Mouse (Mus musculus) macrophage (primary cell): ENCODE data around the gene March8. TPM values are rescaled to one million over a fixed set of nuclear protein-coding genes. Genes with fewer than 3 reads are reported as not detected.
A peak's percentile ranks its signal among the peaks of the same experiment; 100 is the strongest.
"Not testable (repeated sequence)": the region's sequence is repeated elsewhere in the genome, so short reads cannot be mapped to it uniquely, and the experiment has no call there.

Experiments
- H3K27ac ChIP-seq: fragments of 350-480 bp; formaldehyde crosslinking; 2 replicates; pipeline ENCODE4 v1.9.0; 2021
- H3K36me3 ChIP-seq: fragments of 350-480 bp; formaldehyde crosslinking; 2 replicates; pipeline ENCODE4 v1.9.0; 2021; ENCODE audit errors: inconsistent target
- H3K4me3 ChIP-seq: fragments of 350-480 bp; formaldehyde crosslinking; 2 replicates; pipeline ENCODE4 v1.9.0; 2021; ENCODE audit errors: inconsistent target
- H3K79me2 ChIP-seq: fragments of 350-480 bp; formaldehyde crosslinking; 2 replicates; pipeline ENCODE4 v1.9.0; 2021; ENCODE audit errors: inconsistent target
- WGBS: methylation state at CpG from one replicate; pipeline ENCODE4 v1.1.7; 2026; ENCODE audit warnings: inconsistent platforms; ENCODE audit not compliant: missing documents; 5-methylcytosine and 5-hydroxymethylcytosine counted together
- polyA plus RNA-seq: library from polyadenylated mRNA; stranded (reverse); fragments of 250-400 nt; gene quantifications from 3 replicates; pipeline ENCODE4 v1.2.4, GENCODE M21; 2018; ENCODE audit warnings: inconsistent platforms
- total RNA-seq, 78 experiments: library from RNA; depleted of rRNA; stranded (reverse); fragments of 250-400 nt; gene quantifications; 1 replicate in 9 of 78; 2 replicates in 24 of 78; 3 replicates in 43 of 78; 4 replicates in 2 of 78; pipeline ENCODE4 v1.2.4; 2018; ENCODE audit warnings: inconsistent platforms in 56 of 78

Gene March8
- total RNA-seq (2018; cell fraction: chromatin; rRNA removed) = 100 to 1,000 TPM in 11 of 26 experiments, 10 to 100 TPM in 15; 31.1 to 139 (median 85.3) TPM
- 10 to 100 TPM; 42.1 to 79.4 (median 63.6) TPM for total RNA-seq (2018; cell fraction: cytosol; rRNA removed)
- total RNA-seq (2018; cell fraction: nucleus; rRNA removed) = 100 to 1,000 TPM in 4 of 26 experiments, 10 to 100 TPM in 22; 41.0 to 121 (median 72.2) TPM
- polyA plus RNA-seq = 51.2 to 63.6 TPM (median 59.1 TPM) in 3 replicates

DNA sequence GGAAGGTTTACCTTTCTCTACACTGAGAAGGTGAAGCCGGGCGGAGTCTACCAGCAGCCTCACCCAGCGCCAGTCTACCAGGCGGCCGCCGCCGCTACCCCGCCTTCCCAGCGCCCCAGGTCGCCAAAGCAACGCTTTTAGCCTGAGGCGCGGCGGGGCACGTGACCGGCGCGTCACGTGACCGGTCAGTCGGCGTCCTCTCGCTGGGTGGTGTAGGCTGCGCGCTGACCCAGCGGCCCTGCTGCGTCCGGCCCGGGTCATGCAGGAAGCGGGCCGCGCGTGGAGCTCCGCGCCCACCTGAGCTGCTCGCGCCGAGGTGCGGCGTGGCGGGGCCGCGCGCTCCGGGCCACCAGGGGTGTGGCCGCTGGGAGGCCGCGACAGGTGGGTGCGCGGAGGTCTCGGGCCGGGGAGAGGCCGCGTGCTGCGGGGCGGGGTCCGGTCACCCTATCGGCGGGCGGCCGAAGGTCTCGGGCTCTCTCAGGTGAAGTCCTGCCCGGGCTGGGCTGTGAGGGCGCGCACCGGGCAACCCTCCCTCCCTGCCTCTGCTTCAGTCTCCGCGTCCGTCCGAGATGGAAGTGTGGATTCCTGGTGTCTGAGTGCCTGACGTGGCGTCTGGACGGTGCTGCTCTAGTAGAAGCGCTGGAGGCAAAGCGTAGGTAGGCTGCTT, at the start of gene March8:
Gene March8, plus strand, starts transcription at position 190 of the 667 bp plus-strand sequence.
- Histone ChIP-seq H3K27ac (peak within 1 kb of the TSS; percentile 38; the same call in 1 of the 2 replicates), H3K4me3 (peak within 1 kb of the TSS; percentile 64), H3K36me3 (no peaks in the 10 kb centered on the region; the same call in 1 of the 2 replicates), H3K79me2 (peaks cover 48% of the 10 kb centered on the region)
- 0% methylated on average over 74 of the region's 75 CpGs for WGBS

DNA sequence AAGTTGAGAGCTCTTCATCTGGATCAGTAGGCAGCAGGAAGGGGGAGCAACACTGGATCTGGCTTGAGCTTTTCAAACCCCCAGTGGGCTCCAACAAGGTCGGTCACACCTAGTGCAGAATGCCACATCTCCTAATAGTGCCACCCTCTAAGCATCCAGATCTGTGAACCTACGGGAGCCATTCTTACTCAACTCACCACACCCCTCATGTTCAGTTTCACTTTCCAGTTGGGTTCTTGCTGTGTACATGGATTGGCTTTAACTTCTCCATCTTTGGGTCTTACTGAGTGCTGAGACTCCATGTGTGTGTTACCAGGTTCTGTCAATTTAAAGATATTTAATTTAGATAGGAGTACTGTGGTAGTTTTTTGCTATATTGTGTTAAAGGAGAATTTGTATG, 26.4 kb upstream of the March8 start:
- no peaks in the 10 kb centered on the region for H3K36me3 ChIP-seq
- H3K27ac ChIP-seq = no peak overlapping the region
- H3K4me3 ChIP-seq = no peak overlapping the region
- H3K79me2 ChIP-seq = no peaks in the 10 kb centered on the region
- 74% methylated on average over 2 of the region's 2 CpGs for WGBS

DNA sequence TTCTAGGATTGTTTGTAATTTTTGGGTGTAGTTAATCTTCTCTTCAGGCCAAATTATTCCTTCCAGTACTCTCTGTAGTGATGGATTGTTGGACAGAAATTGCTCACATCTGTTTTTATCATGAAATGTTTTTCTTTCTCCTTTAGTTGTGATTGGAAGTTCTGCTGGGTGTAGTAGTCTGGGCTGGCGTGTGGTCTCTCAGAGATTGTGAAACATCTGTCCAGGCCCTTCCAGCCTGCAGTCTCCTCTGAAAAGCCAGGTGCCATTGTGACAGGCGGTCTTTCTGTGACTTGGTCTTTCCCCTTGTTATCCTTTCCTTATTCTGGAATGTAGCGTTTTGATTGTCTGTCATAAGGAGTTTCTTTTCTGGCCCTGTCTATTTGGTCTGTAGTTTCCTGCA, 18.6 kb upstream of the March8 start:
- H3K36me3 ChIP-seq = no peaks in the 10 kb centered on the region
- H3K79me2 ChIP-seq = no peaks in the 10 kb centered on the region
- H3K4me3 ChIP-seq = no peak overlapping the region
- WGBS = 90% methylated on average over 3 of the region's 3 CpGs
- H3K27ac ChIP-seq = no peak overlapping the region

DNA sequence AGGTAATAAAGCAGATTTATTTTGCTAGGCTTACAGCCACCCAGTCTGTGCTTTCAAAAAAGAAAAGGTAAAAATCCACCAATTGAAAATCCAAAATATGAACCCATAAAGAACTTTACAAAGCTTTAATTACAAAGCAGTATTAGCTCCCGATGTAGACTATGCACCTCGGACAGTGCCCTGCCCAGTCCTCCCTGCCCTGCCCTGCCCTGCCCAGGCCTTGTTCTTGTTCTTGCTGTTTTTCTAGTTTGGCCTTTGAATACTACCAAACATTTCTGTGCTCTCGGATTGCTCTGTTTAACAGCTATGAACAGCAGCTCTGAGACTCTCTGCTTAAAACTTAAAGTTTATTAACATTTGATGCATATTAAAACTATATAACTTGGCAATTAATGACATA, 11.2 kb upstream of the March8 start:
- H3K79me2 ChIP-seq = no peaks in the 10 kb centered on the region
- 100% methylated on average over 3 of the region's 3 CpGs for WGBS
- H3K27ac ChIP-seq = no peak overlapping the region
- no peak overlapping the region for H3K4me3 ChIP-seq
- H3K36me3 ChIP-seq = no peaks in the 10 kb centered on the region

DNA sequence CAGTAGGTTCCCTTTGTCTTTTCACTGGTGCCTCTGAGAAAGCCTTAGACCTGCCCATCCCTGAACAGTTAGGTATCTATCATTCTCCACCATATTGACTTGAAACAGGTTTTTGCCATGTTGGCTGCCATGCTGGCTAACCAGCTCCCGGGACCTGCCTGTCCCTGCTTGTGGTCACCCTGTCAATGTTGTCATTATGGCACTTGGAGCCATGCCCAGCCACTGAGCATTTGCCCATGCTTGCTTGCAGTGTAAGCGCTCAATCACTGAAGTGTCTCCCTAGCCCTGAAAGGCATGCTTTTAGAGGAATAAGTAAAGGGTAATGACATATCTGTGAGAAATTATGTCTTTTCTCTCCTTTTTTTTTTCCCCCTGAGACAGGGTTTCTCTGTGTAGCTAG, 6.4 kb upstream of the March8 start:
- no peak overlapping the region for H3K27ac ChIP-seq
- WGBS = 80% methylated on average over 1 of the region's 2 CpGs
- no peak overlapping the region for H3K4me3 ChIP-seq
- no peaks in the 10 kb centered on the region for H3K36me3 ChIP-seq
- H3K79me2 ChIP-seq = no peaks in the 10 kb centered on the region

DNA sequence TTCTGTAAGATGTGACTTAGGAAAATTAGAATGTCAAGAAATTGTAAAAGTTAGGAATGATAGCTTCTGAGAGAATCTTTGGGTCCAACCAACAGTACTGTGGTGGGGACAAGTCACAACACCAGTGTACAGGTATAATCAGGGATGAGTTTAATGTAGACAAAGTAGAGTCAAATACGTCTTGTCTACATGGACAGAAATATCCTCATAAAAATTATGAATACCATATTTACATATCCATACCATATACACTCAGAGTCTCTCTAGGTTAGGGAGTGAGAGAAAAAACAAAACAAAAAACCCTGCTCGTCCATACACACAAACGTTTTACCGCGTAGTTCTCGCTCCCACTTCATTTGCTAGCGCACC, 374 bp upstream of the March8 start:
- peaks cover 43% of the 10 kb centered on the region for H3K79me2 ChIP-seq
- 3% methylated on average over 7 of the region's 7 CpGs for WGBS
- H3K27ac ChIP-seq = no peak overlapping the region
- no peaks in the 10 kb centered on the region; the same call in 1 of the 2 replicates for H3K36me3 ChIP-seq
- peak overlapping the region; percentile 30 for H3K4me3 ChIP-seq

DNA sequence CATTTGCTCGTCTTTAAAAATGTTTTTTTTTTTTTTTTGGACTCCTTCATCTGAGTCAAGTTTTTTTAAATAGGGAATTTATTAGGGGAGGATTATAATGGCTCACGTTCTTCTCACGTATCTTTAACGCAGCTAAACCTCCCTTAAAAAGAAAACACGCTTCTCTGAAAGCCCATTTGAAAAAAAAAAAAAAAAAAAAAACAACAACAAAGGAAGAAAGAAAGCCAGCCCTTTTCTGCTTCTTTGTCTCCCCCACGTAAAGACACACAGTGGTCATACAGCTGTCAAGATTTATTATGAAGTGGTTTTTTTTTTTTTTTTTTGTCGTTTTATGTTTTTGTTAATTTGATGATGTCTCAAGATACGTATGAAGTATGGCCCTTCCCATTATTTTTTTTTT, 696 bp downstream of the March8 start:
- Histone ChIP-seq H3K4me3 (peak overlapping the region; percentile 64), H3K36me3 (no peaks in the 10 kb centered on the region; the same call in 1 of the 2 replicates), H3K27ac (peak overlapping the region; percentile 38; the same call in 1 of the 2 replicates), H3K79me2 (peaks cover 54% of the 10 kb centered on the region)
- WGBS = 20% methylated on average over 7 of the region's 8 CpGs

DNA sequence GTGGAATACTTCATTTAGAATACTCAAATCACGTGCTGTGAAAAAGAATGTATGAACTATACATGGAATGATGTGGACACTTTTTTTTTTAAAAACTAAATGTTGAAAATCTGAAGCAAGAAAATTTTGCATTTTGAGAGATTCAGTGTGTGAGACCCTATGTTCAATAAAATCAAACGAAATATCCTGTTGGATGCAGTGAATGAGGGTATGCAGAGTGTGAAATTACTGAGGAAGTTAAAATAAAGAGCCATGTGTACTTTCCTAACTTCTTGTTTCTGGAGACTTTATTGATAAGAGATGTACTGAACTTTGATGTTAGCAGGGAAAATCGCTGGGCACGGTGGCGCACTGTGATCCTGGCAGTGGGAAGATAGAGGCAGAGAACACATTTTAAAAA, 1.3 kb downstream of the March8 start:
- H3K27ac ChIP-seq = no peak overlapping the region
- peak overlapping the region; percentile 64 for H3K4me3 ChIP-seq
- no peaks in the 10 kb centered on the region; the same call in 1 of the 2 replicates for H3K36me3 ChIP-seq
- H3K79me2 ChIP-seq = peaks cover 59% of the 10 kb centered on the region
- WGBS = 95% methylated on average over 5 of the region's 5 CpGs

DNA sequence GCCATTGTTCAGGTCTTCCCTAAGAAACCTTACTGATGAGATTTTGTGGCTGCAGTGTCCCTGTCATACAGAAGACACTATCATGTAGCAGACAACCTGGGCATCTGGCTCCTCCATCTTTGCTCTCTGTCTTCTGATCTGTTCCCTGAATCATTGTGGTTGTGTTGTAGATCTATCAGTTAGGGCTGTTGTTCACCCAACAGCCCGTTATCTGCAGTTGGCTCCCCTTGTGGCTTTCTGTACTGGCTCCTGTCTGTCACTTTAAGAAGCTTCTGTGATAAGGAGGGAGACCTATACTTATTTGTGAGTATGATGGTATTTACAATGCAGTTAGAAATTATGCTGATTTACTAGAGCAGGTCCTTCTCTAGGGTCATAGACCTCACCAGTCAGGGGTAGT, 2.7 kb downstream of the March8 start:
- Histone ChIP-seq H3K27ac (no peak overlapping the region), H3K4me3 (no peak overlapping the region)
- 88% methylated on average over 1 of the region's 1 CpGs for whole genome bisulfite sequencing

DNA sequence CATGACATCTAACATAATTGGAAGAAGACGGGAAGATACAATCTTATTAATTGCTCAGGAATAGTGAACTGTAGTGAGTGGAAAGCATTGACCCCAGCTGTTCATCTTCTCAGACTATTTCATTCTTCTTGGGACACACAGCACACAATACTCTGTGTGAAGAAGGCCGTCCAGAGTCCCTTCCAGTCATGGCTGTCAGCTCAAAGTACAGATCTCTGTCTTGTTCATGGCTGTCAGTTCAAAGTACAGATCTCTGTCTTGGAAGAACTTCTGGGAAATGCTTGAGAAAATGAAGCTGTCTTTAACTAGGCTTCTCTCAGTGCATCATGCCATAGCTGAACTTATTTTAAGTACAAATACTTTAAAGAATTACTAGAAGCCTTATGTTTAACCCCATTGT, 10.1 kb downstream of the March8 start:
- Histone ChIP-seq H3K79me2 (peaks cover 94% of the 10 kb centered on the region), H3K36me3 (no peaks in the 10 kb centered on the region), H3K4me3 (no peak overlapping the region), H3K27ac (no peak overlapping the region)
- WGBS = 100% methylated on average over 1 of the region's 2 CpGs

More for the DNA sequence above, 2.7 kb downstream of the March8 start:
- peaks cover 70% of the 10 kb centered on the region for H3K79me2 ChIP-seq
- no peaks in the 10 kb centered on the region; the same call in 1 of the 2 replicates for H3K36me3 ChIP-seq

GRCm38 (mm10) chr6:116349997-116350396, 12.2 kb downstream of the March8 start:
- H3K4me3 ChIP-seq = no peak overlapping the region
- WGBS = 94% methylated on average over 3 of the region's 3 CpGs
- H3K27ac ChIP-seq = no peak overlapping the region
- H3K36me3 ChIP-seq = no peaks in the 10 kb centered on the region
- peaks cover 96% of the 10 kb centered on the region for H3K79me2 ChIP-seq

DNA sequence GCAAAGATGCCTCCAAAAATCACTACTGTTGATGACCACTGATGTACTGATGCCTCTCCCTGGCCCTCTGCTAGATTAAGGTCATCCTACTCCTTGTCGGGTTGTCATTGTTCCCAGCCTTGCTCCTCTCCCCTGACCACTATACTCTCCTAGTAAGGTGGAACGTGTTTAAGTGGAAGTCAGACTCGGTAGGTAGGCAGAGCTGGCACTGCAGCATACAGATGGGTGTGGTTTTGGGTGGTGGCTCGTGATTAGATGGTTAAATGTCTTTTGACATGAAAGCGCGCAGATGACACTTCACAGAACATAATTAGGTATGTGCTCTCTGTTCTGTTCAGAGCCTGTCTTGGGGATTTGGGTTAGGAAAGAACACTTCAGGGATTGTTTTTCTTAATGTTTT, 12.8 kb downstream of the March8 start:
- H3K4me3 ChIP-seq = no peak overlapping the region
- H3K79me2 ChIP-seq = peaks cover 98% of the 10 kb centered on the region
- H3K36me3 ChIP-seq = no peaks in the 10 kb centered on the region
- H3K27ac ChIP-seq = no peak overlapping the region
- 95% methylated on average over 6 of the region's 6 CpGs for WGBS

DNA sequence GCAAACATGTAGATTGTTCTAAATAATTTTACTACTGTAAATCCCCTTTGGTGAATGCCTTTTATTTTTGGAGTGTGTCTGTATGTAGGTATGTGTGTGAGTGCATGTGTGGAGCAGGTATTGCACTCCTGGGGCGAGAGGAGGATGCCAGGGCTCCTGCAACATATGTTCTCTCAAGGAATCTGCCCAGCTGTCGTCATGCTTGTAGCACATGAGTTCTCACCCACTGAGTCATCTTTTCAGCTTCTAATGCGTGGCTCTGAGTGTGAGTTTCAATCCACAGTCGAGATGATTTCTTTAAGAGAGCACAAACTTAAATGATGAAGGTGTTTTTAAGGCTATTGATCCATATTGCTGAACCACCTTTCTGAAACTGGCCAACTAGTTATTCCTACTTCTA, 13.7 kb downstream of the March8 start:
- H3K4me3 ChIP-seq = no peak overlapping the region
- 86% methylated on average over 4 of the region's 4 CpGs for WGBS
- H3K36me3 ChIP-seq = no peaks in the 10 kb centered on the region
- H3K27ac ChIP-seq = no peak overlapping the region
- H3K79me2 ChIP-seq = peaks cover 100% of the 10 kb centered on the region

GRCm38 (mm10) chr6:116353428-116353827, 15.6 kb downstream of the March8 start:
- no peak overlapping the region for H3K27ac ChIP-seq
- no peak overlapping the region for H3K4me3 ChIP-seq
- no peaks in the 10 kb centered on the region for H3K36me3 ChIP-seq
- WGBS = 83% methylated on average over 1 of the region's 1 CpGs
- peaks cover 100% of the 10 kb centered on the region for H3K79me2 ChIP-seq

DNA sequence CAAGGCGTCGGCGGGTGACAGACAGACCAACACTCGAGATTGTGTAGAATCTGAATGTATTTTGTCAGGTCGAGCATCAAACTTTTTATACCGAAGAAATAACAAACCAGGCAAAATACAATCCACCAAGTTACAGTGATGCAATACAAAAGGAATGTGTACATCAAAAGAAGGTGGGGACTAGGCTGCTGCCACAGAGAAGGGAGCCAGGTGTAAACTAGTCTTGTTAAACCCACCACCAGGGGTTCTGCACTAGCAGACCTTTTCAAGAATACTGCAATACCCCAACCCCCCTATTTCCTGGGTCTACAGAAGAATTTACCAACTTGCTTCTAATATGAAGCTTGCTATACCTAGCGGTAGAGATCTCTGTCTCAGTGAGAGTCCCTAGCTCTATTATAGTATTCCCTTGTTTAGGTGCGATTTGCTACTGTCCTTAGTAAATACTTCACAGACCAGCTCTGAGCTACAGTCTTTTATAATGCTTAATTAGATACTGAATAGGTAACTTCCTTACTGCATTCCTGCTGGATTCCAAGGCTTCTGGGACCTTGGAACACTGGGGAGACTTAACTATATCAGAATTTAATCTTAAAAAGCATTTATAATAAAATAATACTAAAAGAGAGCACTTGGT, 18.6 kb downstream of the March8 start:
- not testable (repeated sequence) for H3K36me3 ChIP-seq, H3K4me3 ChIP-seq, H3K27ac ChIP-seq
- H3K79me2 ChIP-seq = peaks cover 100% of the 10 kb centered on the region
- WGBS = 96% methylated on average over 7 of the region's 8 CpGs
